Mouse (Mus musculus): Measurements from ENCODE around the gene Pbld2. TPM values are rescaled to one million over a fixed set of nuclear protein-coding genes. Genes with fewer than 3 reads are reported as not detected.
A peak's percentile ranks its signal among the peaks of the same experiment; 100 is the strongest.

Pbld2 gene
- polyA plus RNA-seq, 1 experiment: 1.7 TPM

DNA sequence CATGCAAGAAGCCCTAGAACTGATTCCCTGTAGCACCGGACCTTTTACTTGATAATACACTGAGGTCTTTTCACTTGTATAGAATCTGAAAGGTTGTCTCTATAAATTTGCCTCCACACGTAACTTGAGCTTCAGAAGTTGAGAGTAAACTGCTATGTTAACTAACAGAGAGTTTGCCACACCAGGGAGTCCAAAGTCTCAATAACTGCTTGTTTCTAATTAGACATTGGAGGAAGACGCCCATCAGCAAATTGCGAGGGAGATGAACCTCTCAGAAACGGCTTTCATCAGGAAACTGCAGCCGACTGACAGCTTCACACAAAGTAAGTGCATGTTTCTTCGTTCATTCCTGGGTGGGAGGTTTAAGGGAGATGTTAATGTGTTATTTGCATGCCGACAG lies 41.4 kb downstream of the Pbld2 start:
- TF ChIP-seq POLR2A (IDR thresholded peaks at IDR 0.05; ENCODE audit: borderline replicate concordance, extremely low read depth, insufficient read depth, insufficient read length, poor library complexity, severe bottlenecking) (no peak), CTCF (IDR thresholded peaks at IDR 0.05; ENCODE audit: borderline replicate concordance, extremely low read depth, insufficient read depth, insufficient read length) (no peak)
- DNase-seq (ENCODE audit: low read depth): no peak

DNA sequence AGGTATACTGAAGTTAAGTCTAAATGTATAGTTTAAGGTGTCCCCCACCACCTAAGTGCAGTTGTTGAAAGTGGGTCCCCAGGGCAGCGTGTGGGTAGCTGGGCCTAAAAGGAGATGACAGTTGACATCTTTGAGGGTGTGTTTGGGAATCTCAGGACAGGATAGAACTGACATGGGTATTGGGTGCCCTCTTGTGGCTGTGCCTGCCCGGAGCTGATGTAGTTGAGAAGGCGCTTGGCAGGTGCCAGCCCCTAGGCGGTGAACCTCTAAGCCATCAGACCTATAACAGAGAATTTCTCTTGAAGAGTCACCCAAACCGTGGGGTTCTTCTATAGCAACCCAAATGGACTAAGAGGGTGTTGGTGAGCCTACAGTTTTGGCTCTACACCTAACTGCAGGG lies 41.9 kb downstream of the Pbld2 start:
- no peak for TF ChIP-seq POLR2A (IDR thresholded peaks at IDR 0.05; ENCODE audit: borderline replicate concordance, extremely low read depth, insufficient read depth, insufficient read length, poor library complexity, severe bottlenecking)
- peak; percentile 94 for TF ChIP-seq CTCF (IDR thresholded peaks at IDR 0.05; ENCODE audit: borderline replicate concordance, extremely low read depth, insufficient read depth, insufficient read length)
- DNase-seq (ENCODE audit: low read depth): peak; percentile 91

DNA sequence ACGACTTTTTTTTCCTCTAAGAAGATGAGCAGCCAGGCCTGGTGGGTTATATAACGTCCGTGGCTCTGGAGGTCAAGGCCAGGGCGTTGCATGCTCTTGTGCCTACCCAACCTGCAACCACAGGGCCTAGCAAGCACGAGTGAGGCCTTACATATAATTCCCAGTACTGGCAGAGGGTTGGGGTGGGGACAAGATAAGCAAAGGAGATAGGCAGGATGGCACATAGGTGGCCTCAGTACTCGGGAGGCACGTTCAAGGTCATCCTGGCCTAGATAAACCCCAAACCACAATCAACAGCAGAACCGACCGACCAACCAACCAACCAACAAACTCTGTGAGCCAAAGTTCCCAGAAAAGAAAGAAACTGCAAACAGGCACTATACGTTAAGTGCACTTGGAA lies 62.2 kb downstream of the Pbld2 start:
- DNase-seq (ENCODE audit: low read depth): no peak
- TF ChIP-seq CTCF (IDR thresholded peaks at IDR 0.05; ENCODE audit: borderline replicate concordance, extremely low read depth, insufficient read depth, insufficient read length) (no peak), POLR2A (IDR thresholded peaks at IDR 0.05; ENCODE audit: borderline replicate concordance, extremely low read depth, insufficient read depth, insufficient read length, poor library complexity, severe bottlenecking) (no peak)

DNA sequence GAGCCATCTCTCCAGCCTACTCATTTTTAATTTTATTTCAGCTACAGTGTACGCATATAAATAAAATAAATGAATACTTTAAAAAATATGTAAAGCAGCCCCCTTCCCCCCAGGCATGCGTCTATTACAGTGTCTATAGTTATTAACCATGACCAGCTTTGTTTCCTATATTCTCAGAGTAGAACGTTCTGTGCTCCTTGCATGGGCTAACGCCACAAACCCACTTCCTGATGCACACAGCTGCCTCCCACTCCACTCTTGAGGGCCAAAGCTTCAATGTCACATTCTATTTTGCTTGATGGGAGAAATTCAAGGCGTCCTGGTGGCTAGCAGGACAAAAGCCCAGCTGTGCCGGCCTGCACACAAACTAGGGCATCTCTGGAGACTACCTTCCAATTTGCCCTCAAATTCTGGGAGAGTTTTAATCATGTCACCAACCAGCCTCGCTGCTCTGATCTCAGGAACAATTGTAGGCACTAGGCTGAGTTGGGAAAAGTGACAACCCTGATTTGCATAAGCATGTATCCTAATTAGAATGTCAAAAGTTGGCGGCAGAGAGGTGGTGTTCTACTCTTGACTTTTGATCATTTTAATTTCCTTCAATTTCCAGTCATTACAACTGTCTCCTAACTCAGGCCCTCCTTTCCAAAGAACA lies 65.1 kb downstream of the Pbld2 start:
- TF ChIP-seq CTCF (IDR thresholded peaks at IDR 0.05; ENCODE audit: borderline replicate concordance, extremely low read depth, insufficient read depth, insufficient read length) (no peak), POLR2A (IDR thresholded peaks at IDR 0.05; ENCODE audit: borderline replicate concordance, extremely low read depth, insufficient read depth, insufficient read length, poor library complexity, severe bottlenecking) (no peak)
- DNase-seq (ENCODE audit: low read depth): peak; percentile 45

DNA sequence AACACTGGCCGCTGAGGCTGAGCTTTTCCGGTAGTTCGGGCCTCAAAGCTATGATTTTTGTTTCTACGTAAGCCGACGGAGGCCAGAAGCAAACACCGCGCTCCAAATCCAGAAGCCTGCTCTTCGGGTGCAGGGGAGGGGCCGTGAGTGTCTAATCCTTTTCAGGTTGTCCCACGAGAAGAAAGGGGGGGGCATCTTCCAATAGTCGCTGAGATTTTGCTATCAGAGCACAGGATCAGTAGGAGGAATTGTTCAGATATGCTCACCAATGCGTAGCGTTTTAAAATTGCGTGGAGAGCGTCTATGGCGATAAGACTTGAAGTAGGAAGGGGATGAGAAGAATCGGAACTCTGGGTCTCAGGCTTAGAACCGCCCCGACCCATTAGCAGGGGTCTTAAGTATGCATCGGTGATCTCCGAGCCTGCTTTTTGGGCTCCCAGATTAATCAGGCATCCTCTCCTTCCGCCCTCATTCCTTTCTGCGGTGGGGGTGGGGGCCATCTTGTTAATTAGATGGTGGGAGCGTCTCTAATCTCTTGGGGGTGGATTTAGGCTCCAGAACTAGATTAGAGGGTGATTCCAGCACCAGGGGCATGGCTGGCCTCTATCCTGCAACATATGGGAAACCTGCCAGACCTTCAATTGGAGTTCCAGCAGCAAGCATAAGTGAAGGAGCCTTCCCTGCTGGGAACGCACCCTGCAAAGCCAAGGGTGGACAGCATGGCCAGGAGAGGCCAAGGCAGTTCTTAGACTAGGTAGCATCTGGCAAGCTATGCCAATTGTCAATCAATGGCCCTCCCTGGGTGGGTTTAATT lies 65.8 kb downstream of the Pbld2 start:
- DNase-seq (ENCODE audit: low read depth): peak; percentile 51
- TF ChIP-seq CTCF (IDR thresholded peaks at IDR 0.05; ENCODE audit: borderline replicate concordance, extremely low read depth, insufficient read depth, insufficient read length): no peak
- no peak for TF ChIP-seq POLR2A (IDR thresholded peaks at IDR 0.05; ENCODE audit: borderline replicate concordance, extremely low read depth, insufficient read depth, insufficient read length, poor library complexity, severe bottlenecking)

DNA sequence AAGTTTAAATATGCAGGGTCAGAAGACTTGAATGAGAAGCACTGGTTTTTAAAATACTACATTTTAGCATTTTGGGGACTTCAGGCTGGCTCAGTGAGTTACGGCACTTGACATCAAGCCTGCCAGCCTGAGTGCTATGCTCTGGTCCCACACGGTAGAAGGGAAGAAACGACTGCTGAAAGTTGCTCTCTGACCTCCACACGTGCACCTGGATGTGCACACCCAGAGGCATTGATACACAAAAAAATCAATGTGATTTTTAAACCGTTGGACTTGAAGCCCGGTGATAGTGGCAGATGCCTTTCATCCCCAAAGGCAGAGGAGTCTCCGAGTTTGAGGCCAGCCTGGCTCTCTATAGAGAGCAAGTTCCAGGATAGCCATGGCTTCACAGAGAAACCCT lies 67.8 kb downstream of the Pbld2 start:
- TF ChIP-seq POLR2A (IDR thresholded peaks at IDR 0.05; ENCODE audit: borderline replicate concordance, extremely low read depth, insufficient read depth, insufficient read length, poor library complexity, severe bottlenecking) (no peak), CTCF (IDR thresholded peaks at IDR 0.05; ENCODE audit: borderline replicate concordance, extremely low read depth, insufficient read depth, insufficient read length) (no peak)
- no peak for DNase-seq (ENCODE audit: low read depth)

DNA sequence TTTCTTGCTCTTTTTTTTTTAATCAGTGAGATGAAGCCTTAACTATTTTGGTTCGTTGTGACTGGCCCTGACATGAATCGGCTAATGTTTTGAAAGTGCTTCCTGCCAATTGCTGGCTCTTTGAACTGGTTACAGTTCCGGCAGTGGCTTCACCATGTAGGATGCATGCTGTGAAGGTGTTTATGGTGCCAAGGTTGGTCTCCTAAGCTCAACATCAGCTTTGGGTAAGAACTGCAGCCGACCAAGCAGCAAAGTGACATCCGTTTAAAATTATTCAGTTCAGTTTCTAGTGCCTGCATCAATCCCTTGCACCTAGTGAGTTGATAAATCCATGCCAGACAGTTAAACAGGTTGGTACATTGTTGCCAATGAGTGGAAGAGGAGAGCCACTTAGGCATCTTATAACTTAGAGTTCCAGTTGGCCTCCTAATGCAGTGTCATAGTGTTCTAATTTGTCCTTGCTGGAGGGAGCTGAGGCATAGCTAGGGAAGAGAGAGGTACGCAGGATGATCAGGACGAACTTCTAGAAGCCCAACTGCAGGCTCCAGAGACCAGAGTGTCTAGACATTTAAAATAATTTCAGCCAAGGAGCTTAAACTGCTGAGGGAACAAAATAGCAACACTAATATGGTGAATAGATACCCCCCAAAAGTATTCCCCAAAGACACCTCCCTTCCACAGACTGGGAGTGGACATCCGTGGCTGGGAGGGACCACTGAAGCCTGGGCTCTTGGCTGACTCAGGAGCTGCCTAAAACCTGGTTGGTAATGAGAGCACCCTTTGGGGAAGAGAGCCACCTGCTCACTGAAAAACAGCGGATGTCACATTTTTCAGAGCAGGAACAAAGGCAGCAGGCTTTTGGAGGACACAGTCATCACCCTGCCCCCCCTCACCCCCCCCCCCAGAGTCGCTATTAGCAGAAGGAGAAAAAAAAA lies 68.8 kb downstream of the Pbld2 start:
- TF ChIP-seq POLR2A (IDR thresholded peaks at IDR 0.05; ENCODE audit: borderline replicate concordance, extremely low read depth, insufficient read depth, insufficient read length, poor library complexity, severe bottlenecking): no peak
- no peak for TF ChIP-seq CTCF (IDR thresholded peaks at IDR 0.05; ENCODE audit: borderline replicate concordance, extremely low read depth, insufficient read depth, insufficient read length)
- no peak for DNase-seq (ENCODE audit: low read depth)

DNA sequence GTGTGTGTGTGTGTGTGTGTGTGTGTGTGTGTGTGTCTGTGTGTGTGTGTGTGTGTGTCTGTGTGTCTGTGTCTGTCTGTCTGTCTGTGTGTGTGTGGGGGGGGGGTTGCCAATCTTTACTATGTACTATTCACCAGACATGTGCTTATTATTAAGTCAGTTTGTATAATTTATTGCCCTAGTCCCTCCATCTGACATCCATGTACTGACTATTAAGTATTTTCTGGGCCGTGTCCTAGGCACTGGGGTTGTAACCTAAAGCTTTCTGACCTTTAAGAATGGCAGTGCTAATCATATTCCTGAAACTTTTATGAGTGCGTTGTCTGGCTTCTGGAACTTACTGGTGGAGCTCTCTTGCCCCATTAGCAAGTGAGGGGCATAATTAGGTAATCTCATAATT lies 72.6 kb downstream of the Pbld2 start:
- no peak for DNase-seq (ENCODE audit: low read depth)
- no peak for TF ChIP-seq CTCF (IDR thresholded peaks at IDR 0.05; ENCODE audit: borderline replicate concordance, extremely low read depth, insufficient read depth, insufficient read length)
- no peak for TF ChIP-seq POLR2A (IDR thresholded peaks at IDR 0.05; ENCODE audit: borderline replicate concordance, extremely low read depth, insufficient read depth, insufficient read length, poor library complexity, severe bottlenecking)

DNA sequence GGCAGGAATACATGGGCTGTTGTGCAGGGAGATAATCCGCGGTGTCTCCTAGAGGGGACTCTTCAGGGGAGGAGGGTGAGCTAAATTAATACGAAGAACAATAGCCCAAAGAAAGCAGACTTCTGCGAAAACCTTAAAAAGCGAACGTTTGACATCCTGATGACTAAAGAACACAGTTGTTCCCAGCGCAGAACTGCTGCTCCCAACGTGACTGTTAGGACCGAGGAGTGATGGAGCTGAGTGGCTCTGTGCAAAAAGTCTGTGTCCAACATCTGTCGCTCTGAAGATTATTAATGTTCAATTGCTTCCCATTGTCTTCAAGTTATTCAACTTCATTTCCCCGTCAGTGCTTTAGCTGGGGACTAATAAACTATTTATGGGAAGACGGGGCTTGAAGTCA lies 74.1 kb downstream of the Pbld2 start:
- TF ChIP-seq POLR2A (IDR thresholded peaks at IDR 0.05; ENCODE audit: borderline replicate concordance, extremely low read depth, insufficient read depth, insufficient read length, poor library complexity, severe bottlenecking) (no peak), CTCF (IDR thresholded peaks at IDR 0.05; ENCODE audit: borderline replicate concordance, extremely low read depth, insufficient read depth, insufficient read length) (no peak)
- DNase-seq (ENCODE audit: low read depth): no peak

DNA sequence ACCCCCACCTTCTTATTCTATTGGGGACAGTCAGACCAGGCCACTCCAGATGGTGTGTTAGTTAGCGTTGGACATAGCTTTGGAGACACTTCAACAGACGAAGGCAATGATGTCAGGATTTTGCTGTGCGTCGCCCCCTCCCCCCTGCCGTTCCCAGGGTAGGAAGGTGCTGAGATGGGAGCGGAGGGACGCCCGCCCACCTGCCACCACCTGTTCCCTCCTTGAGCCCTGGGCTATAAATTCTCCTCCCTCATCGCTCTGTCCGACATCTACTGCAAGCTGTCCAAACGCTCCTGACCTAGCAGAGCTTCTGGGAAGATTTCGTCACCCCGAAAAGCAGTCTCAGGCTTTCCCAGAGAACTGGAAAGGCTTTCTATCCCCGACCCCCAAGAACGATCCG lies 75.4 kb downstream of the Pbld2 start, which contains the start of gene Atoh7:
Atoh7 (plus strand) TSS at position 131 of the 400 bp plus-strand sequence.
- no peak for TF ChIP-seq CTCF (IDR thresholded peaks at IDR 0.05; ENCODE audit: borderline replicate concordance, extremely low read depth, insufficient read depth, insufficient read length)
- TF ChIP-seq POLR2A (IDR thresholded peaks at IDR 0.05; ENCODE audit: borderline replicate concordance, extremely low read depth, insufficient read depth, insufficient read length, poor library complexity, severe bottlenecking): no peak
- peak; percentile 34 for DNase-seq (ENCODE audit: low read depth)
